Mouse (Mus musculus): Measurements from ENCODE around the gene Olfr987.

GRCm38 (mm10) chr2:85284626-85285025 is 54.5 kb downstream of the Olfr987 start:
- TF ChIP-seq CTCF (IDR thresholded peaks at IDR 0.05; ENCODE audit: extremely low read depth, insufficient read depth, insufficient read length, insufficient replicate concordance) (no peak), POLR2A (IDR thresholded peaks at IDR 0.05; ENCODE audit: low read depth, low read length) (no peak)
